Mouse (Mus musculus) hindbrain, embryonic 16.5 days (tissue): ENCODE results near the gene Olfr1511. TPM values are rescaled to one million over a fixed set of nuclear protein-coding genes. Genes with fewer than 3 reads are reported as not detected.

Experiments
- polyA plus RNA-seq: library from polyadenylated mRNA; unstranded; fragments of >200 nt; fragmentation: Nextera tagmentation; extraction: Ambion mirVana; gene quantifications from 2 replicates; pipeline ENCODE4 v1.2.1, GENCODE M21; 2015

The Olfr1511 gene
- polyA plus RNA-seq, 1 experiment from 2014 or later, result not detected

Other genes with a start within 250 kb of the Olfr1511 start
- 37.1 and 39.0 TPM in 2 replicates for gene Supt16, start 200.0 kb downstream of the Olfr1511 start, polyA plus RNA-seq
- 31.0 and 32.9 TPM in 2 replicates for gene Chd8, start 139.6 kb downstream of the Olfr1511 start, polyA plus RNA-seq
- 46.9 and 54.1 TPM in 2 replicates for gene Tox4, start 118.2 kb downstream of the Olfr1511 start, polyA plus RNA-seq
- 55.5 and 59.0 TPM in 2 replicates for gene Rab2b, start 117.8 kb downstream of the Olfr1511 start, polyA plus RNA-seq
- gene Mettl3, start 92.3 kb downstream of the Olfr1511 start, polyA plus RNA-seq, result 41.6 and 45.4 TPM in 2 replicates
- gene Sall2, start 68.6 kb downstream of the Olfr1511 start, polyA plus RNA-seq, result 40.6 and 49.0 TPM in 2 replicates
- not detected in 2 replicates for gene Olfr1513, start 41.0 kb downstream of the Olfr1511 start, polyA plus RNA-seq
- gene Olfr1512, start 18.2 kb downstream of the Olfr1511 start, polyA plus RNA-seq, result 0.21 TPM in 1 of 2 replicates, not detected in the other
- gene Olfr1510, start 17.0 kb upstream of the Olfr1511 start, polyA plus RNA-seq, result not detected in 2 replicates
- gene Olfr1509, start 45.6 kb upstream of the Olfr1511 start, polyA plus RNA-seq, result not detected in 2 replicates
- not detected in 2 replicates for gene Olfr1508, start 70.1 kb upstream of the Olfr1511 start, polyA plus RNA-seq
- not detected in 2 replicates for gene Olfr1507, start 98.4 kb upstream of the Olfr1511 start, polyA plus RNA-seq